Mouse (Mus musculus) frontal cortex, postnatal 14 days (tissue): ENCODE measurements around the gene Cyp17a1.

ENCODE experiments used
- DNase-seq, 2 experiments: peaks; one replicate each; pipeline ENCODE4 v3.0.0; 2022; ENCODE audit warnings: low spot score in 2 of 2

The Cyp17a1 gene

GRCm38 (mm10) chr19:46670691-46671090 is 2.3 kb downstream of the Cyp17a1 start:
- peak in 1 of 2 experiments; percentile 35 for DNase-seq

GRCm38 (mm10) chr19:46669802-46670201 is 3.2 kb downstream of the Cyp17a1 start:
- DNase-seq = no peak

GRCm38 (mm10) chr19:46668263-46668662 is 4.7 kb downstream of the Cyp17a1 start:
- no peak for DNase-seq

GRCm38 (mm10) chr19:46667300-46667699 is 5.7 kb downstream of the Cyp17a1 start:
- DNase-seq = no peak

- DNase-seq = no peak
Measured at GRCm38 (mm10) chr19:46665474-46665873, 7.5 kb downstream of the Cyp17a1 start.

GRCm38 (mm10) chr19:46662784-46663183 is 10.2 kb downstream of the Cyp17a1 start:
- no peak for DNase-seq

- no peak for DNase-seq
Measured at GRCm38 (mm10) chr19:46662214-46662613, 10.8 kb downstream of the Cyp17a1 start.

- no peak for DNase-seq
Measured at GRCm38 (mm10) chr19:46661511-46661910, 11.5 kb downstream of the Cyp17a1 start.

- DNase-seq = no peak
Measured at GRCm38 (mm10) chr19:46658851-46659250, 14.1 kb downstream of the Cyp17a1 start.

GRCm38 (mm10) chr19:46658348-46658747 is 14.6 kb downstream of the Cyp17a1 start:
- no peak for DNase-seq

- no peak for DNase-seq
Measured at GRCm38 (mm10) chr19:46657339-46658020, 15.5 kb downstream of the Cyp17a1 start.

- DNase-seq = no peak
Measured at GRCm38 (mm10) chr19:46656151-46656840, 16.7 kb downstream of the Cyp17a1 start.

GRCm38 (mm10) chr19:46655626-46656025 is 17.3 kb downstream of the Cyp17a1 start:
- no peak for DNase-seq

- DNase-seq = no peak
Measured at GRCm38 (mm10) chr19:46653616-46654235, 19.2 kb downstream of the Cyp17a1 start.

GRCm38 (mm10) chr19:46653188-46653587 is 19.8 kb downstream of the Cyp17a1 start:
- DNase-seq = no peak

GRCm38 (mm10) chr19:46648565-46648964 is 24.4 kb downstream of the Cyp17a1 start:
- no peak for DNase-seq

GRCm38 (mm10) chr19:46647850-46648249 is 25.1 kb downstream of the Cyp17a1 start:
- DNase-seq = no peak

GRCm38 (mm10) chr19:46647254-46647653 is 25.7 kb downstream of the Cyp17a1 start:
- DNase-seq = no peak

GRCm38 (mm10) chr19:46646041-46646481 is 26.9 kb downstream of the Cyp17a1 start:
- no peak for DNase-seq

GRCm38 (mm10) chr19:46644793-46645602 is 28.0 kb downstream of the Cyp17a1 start:
- DNase-seq = no peak

- no peak for DNase-seq
Measured at GRCm38 (mm10) chr19:46644343-46644792, 28.6 kb downstream of the Cyp17a1 start.

GRCm38 (mm10) chr19:46643236-46643635 is 29.7 kb downstream of the Cyp17a1 start:
- DNase-seq = no peak
